Mouse (Mus musculus): ENCODE measurements around the gene Gmfg.
A peak's percentile ranks its signal among the peaks of the same experiment; 100 is the strongest.

Gene Gmfg

GRCm38 (mm10) chr7:28488030-28488491, 50.8 kb downstream of the Gmfg start:
- DNase-seq = no peak

- peak; percentile 20 for DNase-seq
These were observed 53.2 kb downstream of the Gmfg start for GRCm38 (mm10) chr7:28490410-28490809.

- no peak for DNase-seq
These were observed 53.7 kb downstream of the Gmfg start for GRCm38 (mm10) chr7:28490903-28491302.

GRCm38 (mm10) chr7:28492310-28492709, 55.1 kb downstream of the Gmfg start:
- DNase-seq = no peak

- DNase-seq = no peak
These were observed 58.2 kb downstream of the Gmfg start for GRCm38 (mm10) chr7:28495426-28495825.
